Mouse (Mus musculus): Measurements from ENCODE around the gene Gm28308. TPM values are rescaled to one million over a fixed set of nuclear protein-coding genes. Genes with fewer than 3 reads are reported as not detected.

Gene Gm28308
- total and polyA plus RNA-seq, 2 experiments from 2014 or later: not detected

DNA sequence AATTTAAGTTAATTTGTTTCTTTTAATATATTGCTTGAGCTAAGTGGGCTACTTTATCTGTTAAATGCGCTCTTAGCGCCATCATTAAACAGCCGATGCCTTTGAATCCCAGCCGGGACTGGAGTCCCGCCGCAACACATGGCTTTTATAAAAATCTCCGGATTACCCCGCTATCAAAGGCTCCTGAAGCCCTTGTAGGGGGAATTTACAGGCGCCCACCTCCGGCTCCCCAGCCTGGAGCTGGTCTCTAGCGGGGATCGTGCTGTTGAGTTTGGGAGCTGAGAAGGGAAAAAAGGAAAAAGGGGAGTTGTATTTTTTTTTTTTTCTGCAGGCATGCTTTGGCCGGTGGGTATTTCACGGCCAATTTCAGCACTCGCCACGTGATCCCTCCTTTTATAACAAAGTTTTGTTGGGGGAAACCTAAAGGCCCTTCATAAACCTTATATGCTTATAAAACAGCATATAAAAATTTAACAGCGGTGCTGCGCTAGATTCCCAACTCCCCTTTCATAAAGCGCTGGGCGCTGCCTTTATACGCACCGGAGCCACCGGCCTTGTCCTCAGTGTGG lies 31.4 kb upstream of the Gm28308 start:
- Histone ChIP-seq H3K4me1 (ENCODE audit: insufficient read depth, low read length) (no peaks in the 10 kb centered on the region), H3K27me3 (ENCODE audit: insufficient read depth, low read length) (peaks cover 97% of the 10 kb centered on the region), H3K9ac (replicated peaks; ENCODE audit: low read length, poor library complexity, severe bottlenecking) (no peak overlapping the region), H3K27ac (ENCODE audit: low read depth, low read length) (no peak overlapping the region), H3K36me3 (ENCODE audit: insufficient read depth, low read length) (no peaks in the 10 kb centered on the region), H3K4me3 (ENCODE audit: low read depth, low read length) (no peak overlapping the region), H3K4me2 (ENCODE audit: low read depth, low read length, poor library complexity, severe bottlenecking) (no peak overlapping the region), H3K9me3 (ENCODE audit: low read length) (no peaks in the 10 kb centered on the region)
- ATAC-seq (ENCODE audit: low FRiP score) (no peak), DNase-seq (ENCODE audit: low spot score) (no peak)
- 2% methylated on average over 23 of the region's 23 CpGs for WGBS
- TF ChIP-seq CTCF (IDR thresholded peaks at IDR 0.05): no peak

DNA sequence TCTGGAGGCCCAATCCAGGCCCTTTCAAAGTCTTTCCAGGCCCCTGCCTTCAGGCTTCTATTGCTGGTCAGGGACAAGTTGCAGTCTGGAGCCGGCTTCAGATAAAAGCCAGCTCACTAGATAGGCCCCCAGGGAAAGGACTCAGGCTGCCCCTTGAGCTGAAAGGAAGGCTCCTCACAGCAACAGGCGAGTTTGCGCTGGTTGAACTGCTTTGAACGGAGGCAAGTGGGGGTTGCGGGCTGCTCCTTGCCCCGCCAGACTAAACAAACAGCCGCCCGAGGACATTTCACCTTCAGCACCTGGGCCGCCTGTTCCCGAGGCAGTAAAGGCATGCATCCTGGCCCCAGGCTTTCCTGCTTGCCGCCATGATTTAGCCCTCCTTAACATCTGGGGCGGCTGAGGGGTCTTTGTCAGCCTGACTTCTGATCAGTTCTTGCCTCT lies 30.6 kb upstream of the Gm28308 start:
- DNase-seq (ENCODE audit: low spot score): no peak
- Histone ChIP-seq H3K4me2 (ENCODE audit: low read depth, low read length, poor library complexity, severe bottlenecking) (no peak overlapping the region), H3K27ac (ENCODE audit: low read depth, low read length) (no peak overlapping the region), H3K27me3 (ENCODE audit: insufficient read depth, low read length) (peaks cover 94% of the 10 kb centered on the region), H3K4me1 (ENCODE audit: insufficient read depth, low read length) (no peaks in the 10 kb centered on the region), H3K36me3 (ENCODE audit: insufficient read depth, low read length) (no peaks in the 10 kb centered on the region), H3K4me3 (ENCODE audit: low read depth, low read length) (no peak overlapping the region), H3K9me3 (ENCODE audit: low read length) (no peaks in the 10 kb centered on the region), H3K9ac (replicated peaks; ENCODE audit: low read length, poor library complexity, severe bottlenecking) (no peak overlapping the region)
- no peak for ATAC-seq (ENCODE audit: low FRiP score)
- no peak for TF ChIP-seq CTCF (IDR thresholded peaks at IDR 0.05)
- 2% methylated on average over 12 of the region's 12 CpGs for WGBS

DNA sequence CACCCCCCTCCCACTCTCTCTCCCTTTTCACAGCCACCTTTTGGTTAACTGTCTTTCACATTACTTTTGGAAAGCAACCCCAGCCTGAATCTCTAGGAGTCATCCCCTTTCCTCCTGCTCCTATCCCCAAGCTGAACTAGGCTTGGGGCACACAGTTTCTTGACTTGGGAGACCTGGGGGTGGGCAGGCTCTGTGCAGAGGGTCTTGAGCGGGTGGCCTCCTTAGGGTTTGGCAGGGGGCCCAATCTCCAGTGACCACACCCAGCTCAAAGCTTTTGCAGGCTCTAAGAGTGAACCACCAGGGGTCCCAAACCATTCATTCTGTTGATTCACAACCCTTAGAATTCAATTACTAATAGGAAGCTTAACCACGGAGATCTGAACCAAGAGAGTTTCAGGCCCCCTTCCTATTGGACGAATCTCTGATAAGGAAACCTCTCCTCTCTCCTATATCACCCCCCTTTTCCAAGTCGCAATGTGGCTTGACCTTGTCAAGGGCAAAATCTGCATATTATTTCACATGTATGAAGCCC lies 29.7 kb upstream of the Gm28308 start:
- WGBS: 5% methylated on average over 4 of the region's 4 CpGs
- no peak overlapping the region for H3K4me3 ChIP-seq (ENCODE audit: low read depth, low read length)
- H3K4me2 ChIP-seq (ENCODE audit: low read depth, low read length, poor library complexity, severe bottlenecking): no peak overlapping the region

GRCm38 (mm10) chr6:52241001-52241621 lies 28.0 kb upstream of the Gm28308 start:
- H3K27me3 ChIP-seq (ENCODE audit: insufficient read depth, low read length): peaks cover 94% of the 10 kb centered on the region
- no peak for TF ChIP-seq CTCF (IDR thresholded peaks at IDR 0.05)
- H3K36me3 ChIP-seq (ENCODE audit: insufficient read depth, low read length): no peaks in the 10 kb centered on the region
- H3K4me3 ChIP-seq (ENCODE audit: low read depth, low read length): no peak overlapping the region
- no peak for DNase-seq (ENCODE audit: low spot score)
- no peaks in the 10 kb centered on the region for H3K4me1 ChIP-seq (ENCODE audit: insufficient read depth, low read length)
- no peak overlapping the region for H3K9ac ChIP-seq (replicated peaks; ENCODE audit: low read length, poor library complexity, severe bottlenecking)
- 5% methylated on average over 9 of the region's 9 CpGs for WGBS
- H3K27ac ChIP-seq (ENCODE audit: low read depth, low read length): no peak overlapping the region
- H3K9me3 ChIP-seq (ENCODE audit: low read length): no peaks in the 10 kb centered on the region
- H3K4me2 ChIP-seq (ENCODE audit: low read depth, low read length, poor library complexity, severe bottlenecking): no peak overlapping the region
- no peak for ATAC-seq (ENCODE audit: low FRiP score)

More for the DNA sequence above, 29.7 kb upstream of the Gm28308 start:
- Histone ChIP-seq H3K36me3 (ENCODE audit: insufficient read depth, low read length) (no peaks in the 10 kb centered on the region), H3K4me1 (ENCODE audit: insufficient read depth, low read length) (no peaks in the 10 kb centered on the region), H3K9me3 (ENCODE audit: low read length) (no peaks in the 10 kb centered on the region), H3K27me3 (ENCODE audit: insufficient read depth, low read length) (peaks cover 94% of the 10 kb centered on the region), H3K27ac (ENCODE audit: low read depth, low read length) (no peak overlapping the region), H3K9ac (replicated peaks; ENCODE audit: low read length, poor library complexity, severe bottlenecking) (no peak overlapping the region)
- ATAC-seq (ENCODE audit: low FRiP score): no peak
- TF ChIP-seq CTCF (IDR thresholded peaks at IDR 0.05): no peak
- no peak for DNase-seq (ENCODE audit: low spot score)

- Histone ChIP-seq H3K4me3 (ENCODE audit: low read depth, low read length) (no peak within 1 kb of the TSS), H3K36me3 (ENCODE audit: insufficient read depth, low read length) (no peaks in the 10 kb centered on the region)
- 1% methylated on average over 35 of the region's 35 CpGs for WGBS
Observed at GRCm38 (mm10) chr6:52240389-52241000, 27.4 kb upstream of the Gm28308 start, which contains the start of gene Hoxa10. TSS of gene Hoxa10 (minus strand) at chr6:52240854.

More at GRCm38 (mm10) chr6:52240389-52241000, 27.4 kb upstream of the Gm28308 start, which contains the start of gene Hoxa10:
- no peaks in the 10 kb centered on the region for H3K4me1 ChIP-seq (ENCODE audit: insufficient read depth, low read length)
- ATAC-seq (ENCODE audit: low FRiP score) (no peak), DNase-seq (ENCODE audit: low spot score) (peak; percentile 54)
- no peak within 1 kb of the TSS for H3K9ac ChIP-seq (replicated peaks; ENCODE audit: low read length, poor library complexity, severe bottlenecking)
- peak; percentile 69 for TF ChIP-seq CTCF (IDR thresholded peaks at IDR 0.05)
- H3K9me3 ChIP-seq (ENCODE audit: low read length): no peaks in the 10 kb centered on the region
- peaks cover 94% of the 10 kb centered on the region for H3K27me3 ChIP-seq (ENCODE audit: insufficient read depth, low read length)
- H3K27ac ChIP-seq (ENCODE audit: low read depth, low read length): no peak within 1 kb of the TSS
- no peak within 1 kb of the TSS for H3K4me2 ChIP-seq (ENCODE audit: low read depth, low read length, poor library complexity, severe bottlenecking)
